Mouse (Mus musculus): ENCODE data around the gene Tdp2.
A peak's percentile ranks its signal among the peaks of the same experiment; 100 is the strongest.
"Not testable (repeated sequence)": the region's sequence is repeated elsewhere in the genome, so short reads cannot be mapped to it uniquely, and the experiment has no call there.

Gene Tdp2

DNA sequence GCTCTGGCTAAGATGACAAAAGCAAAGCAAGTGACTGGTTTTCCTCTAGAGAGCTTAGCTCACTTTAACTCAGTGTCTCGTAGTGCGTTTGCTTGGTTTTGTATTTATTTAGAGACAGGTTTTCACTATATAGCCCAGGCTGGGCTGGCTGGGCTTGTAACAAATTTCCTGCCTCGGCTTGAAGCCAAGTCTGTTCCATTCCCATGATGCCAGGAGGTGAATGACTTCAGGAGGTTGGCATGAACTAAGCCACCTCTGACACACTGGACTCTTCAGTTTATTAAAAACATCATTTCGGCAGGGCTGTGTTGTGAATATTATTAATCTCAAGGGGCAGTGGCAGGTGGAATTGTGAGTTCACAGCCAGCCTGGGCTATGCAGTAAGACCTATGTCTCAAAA is 5.9 kb upstream of the Tdp2 start:
- peak; percentile 56 to 60 for DNase-seq

DNA sequence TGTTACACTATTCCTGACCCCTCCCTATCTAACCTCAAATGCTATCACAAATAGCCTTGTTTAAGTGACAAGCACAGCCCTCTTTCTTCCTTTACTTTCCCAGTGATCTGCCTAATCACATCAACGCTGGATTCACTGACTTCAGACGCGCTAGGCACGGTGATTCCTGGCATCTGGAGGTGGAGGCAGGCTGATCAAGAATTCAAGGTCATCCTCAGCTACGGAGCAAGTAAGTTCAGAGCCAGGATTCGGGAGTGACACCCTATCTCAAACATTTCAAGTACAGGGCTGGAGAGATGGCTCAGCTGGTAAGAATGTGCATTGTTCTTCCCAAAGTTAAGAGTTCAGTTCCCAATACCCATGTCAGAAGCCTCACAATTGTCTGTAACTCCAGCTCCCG is 5.4 kb upstream of the Tdp2 start:
- no peak for DNase-seq

DNA sequence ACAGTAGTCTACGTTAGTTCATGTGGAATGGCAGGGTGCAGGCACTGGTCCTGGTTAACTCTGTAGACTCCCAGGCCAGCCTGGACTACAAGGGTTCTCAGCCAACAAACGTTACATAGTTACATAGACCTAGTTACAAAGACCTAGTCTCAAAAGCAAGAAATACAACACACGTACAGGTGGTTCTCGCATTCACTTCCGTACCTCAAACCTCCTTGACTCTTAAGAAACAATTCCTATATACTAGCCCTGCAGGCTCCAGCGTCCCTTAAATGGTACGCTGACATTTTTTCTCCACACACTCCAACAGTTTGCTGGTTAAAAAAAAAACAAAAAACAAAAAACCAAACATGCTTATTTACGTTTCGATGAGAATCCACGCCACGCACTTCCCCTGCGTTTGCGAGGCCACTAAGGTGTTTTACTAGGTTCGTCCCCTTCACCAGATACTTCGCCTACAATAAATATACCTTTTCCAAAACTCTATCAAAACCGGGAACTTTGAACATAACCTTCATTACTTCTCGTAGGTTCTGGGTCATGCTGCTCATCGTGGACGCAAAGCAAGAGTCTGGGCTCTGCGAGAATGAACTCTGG is 625 bp upstream of the Tdp2 start:
- DNase-seq = peak in 1 of 2 experiments; percentile 25

DNA sequence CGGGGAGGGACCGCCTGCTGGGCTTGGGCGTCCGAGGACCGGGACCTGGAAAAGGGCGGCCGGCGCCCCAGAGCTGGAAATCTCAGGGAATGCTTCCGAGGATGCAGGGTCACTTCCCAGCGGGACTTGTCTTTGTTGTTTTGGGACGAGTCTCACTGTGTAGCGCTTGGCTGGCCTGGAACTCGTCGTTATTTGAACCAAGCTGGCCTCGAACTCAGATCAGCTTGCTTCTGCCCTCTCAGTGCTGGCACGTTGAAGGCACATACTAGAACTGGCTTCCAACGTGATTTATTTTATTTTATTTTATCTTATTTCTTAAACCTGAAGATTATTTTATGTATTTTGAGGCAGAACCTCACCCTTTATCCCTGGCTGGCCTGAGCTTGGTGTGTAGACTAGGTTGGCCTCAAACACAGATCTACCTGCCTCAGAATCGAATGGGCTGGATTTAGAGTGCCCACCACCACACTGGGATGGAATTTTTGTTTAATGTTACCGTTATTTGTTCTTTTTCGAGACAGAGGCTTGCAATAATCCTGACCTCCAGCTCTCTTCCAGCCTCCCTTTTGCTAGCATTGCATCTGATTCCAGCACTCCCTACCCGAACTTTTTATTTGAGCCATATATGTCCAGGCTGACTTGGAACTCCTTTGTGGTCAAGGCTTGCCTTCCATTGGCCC is 792 bp downstream of the Tdp2 start:
- DNase-seq = no peak

DNA sequence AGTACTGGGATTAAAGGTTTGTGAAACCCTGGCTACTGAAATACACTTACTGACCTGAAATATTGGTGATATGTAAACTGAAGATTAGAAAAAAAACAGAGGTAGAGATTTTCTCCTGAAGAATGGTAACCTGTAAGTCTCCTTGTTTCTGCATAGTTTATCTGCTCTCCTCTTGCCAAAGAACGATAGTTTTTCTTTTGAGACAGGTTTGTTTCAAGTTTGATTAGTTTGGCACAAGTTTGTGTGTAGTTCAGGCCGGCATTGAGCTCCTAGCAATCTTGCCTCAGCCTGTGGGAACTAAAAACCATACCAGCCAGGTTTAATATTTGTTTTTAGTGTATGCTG is 1.3 kb downstream of the Tdp2 start:
- no peak for DNase-seq

DNA sequence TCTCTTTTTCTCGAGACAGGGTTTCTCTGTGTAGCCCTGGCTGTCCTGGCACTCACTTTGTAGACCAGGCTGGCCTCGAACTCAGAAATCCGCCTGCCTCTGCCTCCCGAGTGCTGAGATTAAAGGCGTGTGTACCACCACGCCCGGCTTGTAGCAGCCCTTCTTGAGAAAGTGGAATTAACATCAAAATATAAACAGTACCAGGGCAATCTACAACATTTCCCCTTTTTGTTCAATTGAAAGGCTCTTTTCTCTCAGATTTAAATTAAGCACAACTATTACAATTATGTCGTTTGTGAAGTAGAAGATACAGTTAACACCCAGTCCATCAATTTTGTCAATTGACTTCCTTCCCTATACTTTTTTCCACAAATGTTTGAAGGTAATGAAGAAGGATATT is 6.3 kb downstream of the Tdp2 start:
- DNase-seq = not testable (repeated sequence)

DNA sequence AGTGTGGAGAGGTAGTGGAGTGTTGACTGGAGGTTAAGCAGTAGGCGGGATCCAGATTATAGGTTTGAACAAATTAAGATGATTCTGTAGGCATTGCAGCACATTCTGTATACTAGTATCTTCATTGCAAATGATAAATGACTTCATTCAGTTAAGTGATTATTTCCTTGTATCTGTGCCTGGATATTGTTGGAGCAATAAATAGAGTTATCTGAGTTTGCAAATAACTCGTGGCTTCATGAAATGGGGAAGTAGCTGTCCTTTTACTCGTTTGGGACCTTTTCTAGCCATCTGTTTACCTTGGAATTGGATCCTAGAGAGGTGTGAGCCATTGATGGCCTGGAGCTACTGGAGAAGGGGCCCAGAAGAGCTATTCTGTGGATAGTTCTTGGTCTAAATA is 8.4 kb downstream of the Tdp2 start:
- DNase-seq = no peak

DNA sequence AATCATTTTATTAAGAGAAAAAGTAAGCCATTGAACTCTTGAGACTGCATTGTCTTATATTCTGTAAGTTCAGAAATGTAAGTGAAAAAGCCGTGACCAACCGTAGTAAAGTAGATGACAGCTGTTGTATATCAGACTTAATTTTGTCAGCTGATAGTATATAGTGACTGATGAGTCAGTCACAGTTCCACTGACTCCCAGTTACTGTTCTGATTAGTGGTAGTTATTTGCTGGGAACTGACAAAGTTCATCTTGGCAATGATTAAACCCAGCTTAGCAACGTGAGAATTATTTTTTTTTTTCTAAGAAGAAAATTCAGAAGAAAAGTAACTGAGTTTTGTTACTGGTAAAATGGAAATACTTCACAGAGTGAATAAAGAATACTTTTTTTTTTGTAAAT is 10.2 kb downstream of the Tdp2 start:
- no peak for DNase-seq

DNA sequence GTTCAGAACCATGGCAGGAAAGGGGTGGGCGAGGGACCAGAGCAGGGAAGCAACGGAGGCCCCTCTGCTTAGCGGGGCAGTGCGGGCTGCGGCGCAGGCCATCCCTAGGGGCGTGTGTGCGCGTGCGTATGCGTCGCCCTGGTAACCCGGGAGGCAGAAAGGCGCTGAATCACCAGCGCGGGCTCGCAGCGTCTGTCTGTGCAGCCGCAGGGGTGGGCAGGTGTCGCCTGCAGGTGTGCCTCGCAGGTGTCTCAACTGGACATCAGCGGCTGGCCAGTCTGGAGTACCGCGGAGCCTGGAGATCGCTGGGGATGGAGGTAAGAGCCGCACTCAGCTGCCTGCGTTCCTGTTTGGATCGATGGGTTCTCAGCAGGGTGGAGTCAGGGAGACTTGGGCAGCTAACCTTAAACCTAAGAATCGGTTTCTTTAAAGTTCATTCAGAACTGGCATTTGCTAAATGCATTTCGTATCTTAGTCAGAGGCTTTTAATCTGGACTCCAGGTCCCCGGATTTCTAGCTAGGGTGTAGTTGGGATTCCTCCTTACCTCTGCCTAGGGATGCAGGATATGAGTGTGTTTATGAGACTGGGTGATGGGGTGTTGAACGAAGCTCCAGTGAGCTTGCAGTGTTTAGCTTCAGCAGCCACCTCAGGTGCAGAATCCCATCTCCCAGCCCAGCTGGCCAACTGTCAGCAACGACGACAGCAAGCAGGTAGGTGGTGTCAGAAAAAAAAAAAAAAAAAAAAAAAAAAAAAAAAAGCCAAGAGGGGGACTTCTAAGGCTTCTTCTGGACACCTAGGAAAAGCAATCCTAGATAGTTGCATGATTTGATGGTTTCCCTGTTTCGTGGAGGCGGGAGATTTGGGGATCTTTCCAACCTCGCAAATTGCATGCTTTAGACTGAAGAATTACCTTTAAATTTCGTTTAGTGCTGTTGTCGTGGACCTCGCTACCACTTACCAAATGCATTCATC is 13.8 kb downstream of the Tdp2 start, which contains the start of gene D130043K22Rik:
Gene D130043K22Rik (plus strand): TSS at position 153 of the 973 bp plus-strand sequence.
- no peak for DNase-seq

DNA sequence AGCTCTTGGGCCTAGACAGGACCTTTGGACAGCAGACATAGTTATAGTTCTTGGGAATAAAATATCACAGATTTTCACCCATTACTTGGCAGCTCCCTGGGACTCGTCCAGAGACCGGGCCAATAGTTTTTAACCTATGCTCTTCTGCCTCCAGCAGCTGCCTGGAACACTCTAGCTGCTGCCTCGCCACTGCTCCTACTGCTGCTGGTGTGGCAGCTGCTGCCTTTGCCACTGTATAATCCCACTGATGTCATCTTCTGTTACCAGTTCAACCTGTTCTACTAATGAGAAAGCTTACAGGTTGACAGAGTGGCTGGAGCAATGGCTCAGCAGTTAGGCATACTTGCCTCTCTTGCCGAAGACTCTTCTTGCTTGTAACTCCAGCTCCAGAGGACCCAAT is 17.8 kb downstream of the Tdp2 start:
- peak in 1 of 2 experiments; percentile 28 for DNase-seq

DNA sequence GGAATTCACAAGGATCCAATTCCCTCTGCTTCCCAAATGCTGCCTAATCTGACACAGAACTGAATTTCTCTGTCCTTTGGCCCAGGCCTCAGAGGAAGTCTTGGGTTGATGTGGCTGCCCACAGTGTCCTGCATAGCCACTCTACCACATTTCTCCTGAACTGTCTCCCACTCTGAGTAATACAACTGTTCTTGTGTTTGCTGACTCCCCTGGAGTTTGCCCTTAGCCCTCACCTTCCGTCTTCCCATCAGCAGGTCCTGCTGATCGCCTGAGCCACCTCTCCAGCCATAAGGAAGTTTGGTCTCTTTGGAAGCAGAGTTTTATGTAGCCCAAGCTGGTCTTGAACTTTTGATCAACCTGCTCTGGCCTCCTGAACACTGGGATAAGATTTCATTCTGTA is 20.5 kb downstream of the Tdp2 start:
- DNase-seq = no peak

DNA sequence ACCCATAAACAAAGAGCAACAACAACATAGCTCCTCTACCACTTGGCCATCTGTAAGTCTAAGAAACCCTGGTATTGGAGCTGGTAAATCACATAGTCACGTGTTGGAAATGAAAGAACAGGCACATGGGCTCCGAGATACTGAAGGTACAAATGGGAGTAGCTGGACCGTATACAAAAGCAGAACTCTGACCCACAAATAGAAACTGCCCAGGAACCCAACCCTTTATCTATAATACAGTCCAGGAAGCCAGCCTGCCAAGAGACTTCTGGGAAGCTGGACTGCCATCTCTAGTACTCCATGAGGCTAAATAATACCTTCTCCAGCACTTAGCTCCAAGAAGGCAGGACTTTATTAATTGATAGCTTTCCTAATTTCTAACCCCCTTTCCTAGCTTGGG is 21.1 kb downstream of the Tdp2 start:
- no peak for DNase-seq

DNA sequence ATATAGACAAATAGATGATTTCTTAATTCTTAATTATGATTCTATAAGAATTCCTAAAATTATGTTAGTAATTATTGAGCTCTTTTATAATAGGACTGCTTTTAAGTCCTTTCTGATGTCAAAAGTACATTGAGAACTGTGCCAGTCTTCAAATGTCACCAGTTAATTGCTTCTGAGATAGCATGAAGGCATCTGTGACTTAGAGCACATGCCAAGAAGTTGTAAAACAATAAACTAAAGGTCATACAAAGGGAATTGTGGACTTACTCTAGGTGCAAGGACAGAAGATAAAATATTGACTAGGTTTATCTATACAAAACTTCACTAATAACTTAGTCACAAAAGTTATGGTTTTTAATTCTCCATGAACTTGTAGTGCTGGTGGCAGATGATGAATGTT is 27.6 kb downstream of the Tdp2 start:
- DNase-seq = no peak

DNA sequence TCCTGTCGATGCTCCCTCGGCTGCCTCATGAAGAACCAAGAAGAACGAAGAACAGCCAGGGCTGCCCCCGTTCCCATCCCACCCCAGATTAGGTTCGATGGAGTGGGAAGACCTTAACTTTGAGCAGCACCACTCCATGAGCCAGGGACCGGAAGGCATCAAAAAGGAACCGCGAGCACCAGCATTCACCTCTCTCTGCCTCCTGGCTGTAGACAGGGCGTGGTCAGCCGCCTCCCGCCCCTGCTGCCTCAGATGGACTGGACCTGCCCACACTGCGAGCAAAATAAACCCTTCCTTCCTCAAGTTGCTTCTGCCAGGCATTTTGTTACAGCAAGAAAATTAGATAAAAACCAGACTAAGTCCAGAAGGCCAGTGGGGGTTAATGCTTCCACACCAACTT is 29.6 kb downstream of the Tdp2 start:
- DNase-seq = no peak

DNA sequence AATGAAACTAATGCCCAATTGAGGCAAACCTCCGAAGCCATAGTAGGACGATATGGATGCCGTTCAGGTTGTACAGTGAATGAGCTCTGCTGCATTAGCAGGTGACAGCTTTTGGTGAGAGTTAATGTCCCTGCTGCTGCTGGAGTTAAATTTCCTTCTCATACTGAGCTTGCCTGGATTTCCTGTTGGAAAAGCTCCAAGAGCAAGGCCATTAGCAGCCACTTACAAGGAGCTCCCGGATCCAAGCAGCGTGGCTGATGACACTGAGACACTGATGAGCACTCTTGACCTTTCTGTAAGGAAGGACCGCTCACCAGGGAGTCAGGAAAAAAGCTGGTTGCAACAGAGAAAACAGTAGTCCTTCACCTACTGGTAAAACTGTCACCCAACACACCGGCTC is 30.5 kb downstream of the Tdp2 start:
- DNase-seq = no peak

DNA sequence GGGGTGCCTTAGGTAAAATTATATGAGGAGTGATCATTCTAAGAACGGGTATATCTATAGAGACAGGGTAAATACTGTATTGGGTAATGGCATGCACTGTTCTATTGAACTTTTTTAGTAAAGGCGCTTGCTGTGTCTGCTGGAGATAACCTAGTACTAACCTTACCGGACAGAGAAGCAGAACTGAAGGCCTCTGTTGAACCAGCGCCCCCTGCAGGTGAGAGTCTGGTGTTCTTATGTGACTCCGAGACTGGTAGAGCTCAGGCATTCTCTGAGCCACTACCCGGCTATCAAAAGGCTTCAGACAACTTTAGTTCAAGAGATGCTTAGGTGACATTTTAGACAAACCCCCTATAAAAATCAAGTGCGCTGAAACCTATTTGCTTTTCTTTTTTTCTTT is 31.0 kb downstream of the Tdp2 start:
- DNase-seq = peak in 1 of 2 experiments; percentile 73

DNA sequence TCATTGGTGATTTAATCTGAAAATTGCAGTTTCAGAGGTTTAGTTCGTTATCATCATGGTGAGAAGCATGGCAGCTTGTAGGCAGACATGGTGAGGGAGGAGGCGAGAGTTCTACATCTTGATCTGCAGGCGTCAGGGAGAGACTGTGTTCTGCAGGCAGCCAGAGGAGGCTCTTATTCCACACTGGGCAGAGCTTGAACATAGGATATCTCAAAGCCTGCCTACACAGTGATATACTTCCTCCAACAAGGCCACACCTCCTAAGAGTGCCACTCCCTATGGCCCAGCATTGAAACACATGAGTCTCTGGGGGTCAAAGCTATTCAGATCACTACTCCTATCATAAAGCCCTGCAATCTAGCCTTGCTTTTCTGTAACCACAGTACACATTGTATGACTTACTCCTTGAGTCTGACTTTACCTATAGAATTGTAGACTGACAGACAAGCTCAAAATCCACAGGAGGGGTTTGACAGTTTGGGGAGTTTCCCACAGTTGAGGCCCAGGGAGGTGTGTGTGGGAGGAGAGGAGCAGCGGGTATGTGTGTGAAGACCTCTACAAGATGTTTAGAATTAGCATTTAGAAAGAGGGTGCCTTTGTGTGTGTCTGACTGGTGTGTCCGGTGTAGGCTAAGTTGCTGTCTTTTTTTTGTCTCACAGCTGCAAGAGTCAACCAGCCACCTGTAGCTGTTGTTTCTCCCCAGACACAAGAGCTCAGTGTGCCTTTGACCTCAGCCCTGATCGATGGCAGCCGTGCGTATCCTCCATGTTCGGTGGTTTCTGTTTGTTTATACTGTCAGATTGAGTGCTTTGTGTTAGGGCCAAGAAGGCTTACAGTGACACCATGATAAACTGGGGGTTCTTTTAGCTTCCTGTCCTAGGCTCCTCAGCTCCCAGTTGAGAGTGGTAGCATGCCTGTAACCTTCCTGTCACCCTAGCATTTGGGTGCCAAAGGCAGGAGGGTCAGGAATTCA is 35.2 kb downstream of the Tdp2 start:
- DNase-seq = no peak

DNA sequence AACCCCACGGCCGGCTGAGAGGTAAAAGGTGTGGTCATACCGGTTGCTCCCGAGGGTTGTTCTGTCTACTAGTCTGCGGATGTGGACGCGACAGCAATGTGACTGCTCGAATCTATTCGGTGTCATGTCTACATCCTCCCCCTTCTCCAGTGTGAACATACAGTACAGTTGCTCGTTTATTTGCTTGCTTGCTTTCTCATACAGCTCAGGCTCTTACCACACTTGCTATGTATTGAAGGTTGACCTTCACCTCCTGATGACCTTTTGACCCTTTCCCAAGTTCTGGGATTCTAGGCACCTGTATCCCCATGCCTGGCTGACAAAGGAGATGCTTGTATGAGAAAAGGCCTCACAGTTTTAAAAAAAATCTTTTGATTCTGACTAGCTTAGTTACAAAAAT is 36.3 kb downstream of the Tdp2 start:
- DNase-seq = no peak

DNA sequence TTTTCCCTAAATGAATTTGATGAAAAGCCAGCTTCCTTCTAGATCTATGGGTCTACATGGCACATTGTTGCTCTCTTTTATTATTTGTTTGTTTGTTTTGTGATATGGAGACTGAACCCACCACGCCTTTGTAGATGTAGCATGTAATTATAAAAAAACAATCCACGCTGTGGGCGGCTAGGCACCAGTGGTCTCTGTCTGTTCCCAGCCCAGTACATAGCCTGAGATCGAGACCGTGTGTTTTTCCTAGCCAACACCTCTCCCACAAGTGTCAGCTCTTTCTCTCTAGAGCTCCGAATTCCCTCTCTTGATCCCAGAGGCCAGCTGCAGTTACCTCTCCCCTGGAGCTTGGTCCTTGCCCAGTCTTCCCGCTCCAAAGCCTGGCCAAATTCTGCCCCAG is 36.8 kb downstream of the Tdp2 start:
- DNase-seq = no peak

DNA sequence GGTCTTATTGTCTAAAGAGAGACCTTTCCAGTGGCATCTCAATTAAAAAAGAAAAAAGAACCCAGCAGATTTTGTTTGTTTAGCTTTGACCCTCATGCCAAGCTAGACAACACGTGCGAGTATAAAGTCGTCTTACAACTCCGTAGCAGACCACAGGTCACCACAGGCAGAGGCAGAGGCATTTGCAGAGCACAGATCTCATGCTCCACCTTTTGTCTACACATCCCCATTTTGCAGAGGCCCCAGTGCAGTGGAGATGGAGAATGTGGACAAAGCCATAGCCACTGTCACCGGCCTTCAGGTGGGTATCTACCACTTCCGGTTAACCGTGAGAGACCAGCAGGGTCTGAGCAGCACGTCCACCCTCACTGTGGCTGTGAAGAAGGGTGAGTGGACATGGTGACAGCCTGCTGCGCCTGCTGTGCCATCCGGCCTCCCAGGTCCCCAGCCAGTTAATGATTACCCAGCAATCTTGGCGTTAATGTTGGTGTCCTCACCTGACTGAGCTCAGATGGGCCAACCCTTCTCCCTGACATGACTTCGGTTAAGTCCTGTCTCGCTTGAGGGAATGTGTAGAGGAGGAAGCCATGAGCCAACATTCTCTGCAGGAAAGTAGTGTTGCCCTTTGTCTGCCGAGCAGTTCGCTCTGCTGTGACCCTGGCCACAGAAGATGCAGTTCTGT is 48.0 kb downstream of the Tdp2 start:
- peak; percentile 89 to 94 for DNase-seq

DNA sequence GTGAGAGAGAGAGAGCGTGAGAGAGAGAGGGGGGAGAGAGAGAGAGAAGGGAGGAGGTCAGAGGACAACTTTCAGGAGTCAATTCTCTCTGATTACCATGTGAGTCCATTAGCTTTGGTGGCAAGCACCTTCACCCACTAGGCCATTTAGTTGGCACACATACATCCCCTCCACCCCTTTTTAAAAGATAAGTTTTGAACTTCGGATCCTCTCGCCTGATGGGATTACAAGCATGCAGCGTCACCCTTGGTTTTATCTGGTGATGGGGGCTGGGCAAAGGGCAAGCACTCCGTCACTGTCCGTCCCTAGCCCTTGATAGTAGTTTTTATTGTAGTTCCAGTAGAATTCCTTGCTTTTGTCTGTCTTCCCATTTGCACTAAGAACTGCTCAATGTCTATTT is 48.7 kb downstream of the Tdp2 start:
- DNase-seq = no peak

DNA sequence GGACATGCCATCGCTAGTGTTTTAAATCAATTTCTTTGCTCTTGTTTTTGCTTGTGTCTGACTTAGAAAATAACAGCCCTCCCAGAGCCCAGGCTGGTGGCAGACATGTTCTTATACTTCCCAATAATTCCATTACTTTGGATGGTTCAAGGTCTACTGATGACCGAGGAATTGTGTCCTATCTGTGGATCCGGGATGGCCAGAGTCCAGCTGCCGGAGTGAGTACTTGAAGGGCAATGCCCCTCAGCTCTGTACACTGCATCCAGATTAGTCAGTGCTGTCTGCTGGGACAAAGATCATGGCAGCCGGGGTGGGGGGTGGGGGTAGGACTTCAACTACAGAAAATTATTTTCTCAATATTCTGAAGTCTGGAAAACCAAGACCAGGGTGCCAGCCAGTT is 49.2 kb downstream of the Tdp2 start:
- DNase-seq = peak; percentile 74 to 83

All from kidney, adult 8-10 months (tissue).